Comparison of ENCODE assay signal across 9 mouse cellular contexts in genomic region chr13:49146040-49146697, GRCm38 (mm10). TPM values are rescaled to one million over a fixed set of nuclear protein-coding genes. Genes with fewer than 3 reads are reported as not detected.
DNase-seq lines count a peak whose midpoint lies in the region; ATAC-seq lines count a peak whose summit lies in the region.
"Had no signal": no experiment of that assay in that cellular context is flagged by ENCODE, and none has a peak within 500 bp of the region (broad histone marks: within the 10 kb centered on the region; RNA-seq: fewer than 3 reads in every experiment).

No protein-coding gene starts in this region.

- H3K27ac ChIP-seq in heart, embryonic 10.5 days = peak overlapping the region; percentile 85; the same call in 1 of the 2 replicates
- peak overlapping the region; percentile 93 for H3K27ac ChIP-seq in hindbrain, embryonic 12.5 days
- peak overlapping the region; percentile 87 for H3K27ac ChIP-seq in midbrain, embryonic 12.5 days (replicated peaks)

- peak overlapping the region; percentile 90 for H3K4me2 ChIP-seq in hindbrain, embryonic 12.5 days (replicated peaks)
- H3K4me2 ChIP-seq in midbrain, embryonic 12.5 days (replicated peaks) = peak overlapping the region; percentile 84

- H3K4me3 ChIP-seq in heart, embryonic 10.5 days = peak overlapping the region; percentile 79
- peak overlapping the region; percentile 92 for H3K4me3 ChIP-seq in hindbrain, embryonic 12.5 days
- peak overlapping the region; percentile 89 for H3K4me3 ChIP-seq in midbrain, embryonic 12.5 days

- H3K27me3 ChIP-seq in heart, embryonic 10.5 days (ENCODE audit: insufficient read depth, poor library complexity, severe bottlenecking) = peaks cover 87% of the 10 kb centered on the region
- H3K27me3 ChIP-seq in hindbrain, embryonic 12.5 days = peaks cover 25% of the 10 kb centered on the region
- H3K27me3 ChIP-seq in midbrain, embryonic 12.5 days = peaks cover 43% of the 10 kb centered on the region

- DNase-seq in heart, embryonic 10.5 days (ENCODE audit: low spot score) = no peak
- DNase-seq in heart, postnatal 4 days = no peak
- peak; percentile 54 for DNase-seq in brain, adult 2 months (ENCODE audit: low read depth, low spot score)
- no peak for DNase-seq in layer of hippocampus, postnatal 10 days (ENCODE audit: low spot score in 2 of 2)
- no peak for DNase-seq in gastrocnemius, postnatal 10 days
- DNase-seq in yolk sac, embryonic 10.5 days (ENCODE audit: low spot score) = no peak

- H3K36me3 ChIP-seq in heart, embryonic 10.5 days = no peaks in the 10 kb centered on the region
- peaks cover 4% of the 10 kb centered on the region; the same call in 1 of the 2 replicates for H3K36me3 ChIP-seq in hindbrain, embryonic 12.5 days
- H3K36me3 ChIP-seq in midbrain, embryonic 12.5 days = no peaks in the 10 kb centered on the region
- H3K36me3 ChIP-seq: G1E had no signal

- ATAC-seq in hindbrain, embryonic 12.5 days (ENCODE audit: low FRiP score) = peak; percentile 9; the same call in 1 of the 2 replicates
- ATAC-seq in midbrain, embryonic 12.5 days (ENCODE audit: low FRiP score, low read depth) = no peak

- WGBS in heart, embryonic 10.5 days = 19% methylated on average over 17 of the region's 17 CpGs
- 28% methylated on average over 17 of the region's 17 CpGs for WGBS in hindbrain, embryonic 12.5 days
- WGBS in midbrain, embryonic 12.5 days = 21% methylated on average over 17 of the region's 17 CpGs

- peaks cover 46% of the 10 kb centered on the region for H3K4me1 ChIP-seq in heart, embryonic 10.5 days
- H3K4me1 ChIP-seq in hindbrain, embryonic 12.5 days = peaks cover 39% of the 10 kb centered on the region
- peaks cover 45% of the 10 kb centered on the region for H3K4me1 ChIP-seq in midbrain, embryonic 12.5 days

- peak overlapping the region; percentile 96 for H3K9ac ChIP-seq in hindbrain, embryonic 12.5 days
- H3K9ac ChIP-seq in midbrain, embryonic 12.5 days (replicated peaks) = peak overlapping the region; percentile 94

- no peaks in the 10 kb centered on the region for H3K9me3 ChIP-seq in heart, embryonic 10.5 days
- no peaks in the 10 kb centered on the region for H3K9me3 ChIP-seq in hindbrain, embryonic 12.5 days (replicated peaks)
- no peaks in the 10 kb centered on the region for H3K9me3 ChIP-seq in midbrain, embryonic 12.5 days

RNA-seq across cellular contexts. Expression of gene Wnk2, which starts 1.6 kb away (rescaled TPM):
- 0.89 TPM in 2 replicates for polyA plus RNA-seq in heart, embryonic 10.5 days (2016; fragmentation: Nextera tagmentation; extraction: Ambion mirVana)
- 10 to 100 TPM; 22.3 to 25.0 TPM for total RNA-seq in heart, postnatal 4 days (2021)
- 16.0 and 16.2 TPM in 2 replicates for polyA plus RNA-seq in hindbrain, embryonic 12.5 days (2016; fragmentation: Nextera tagmentation; extraction: Ambion mirVana)
- polyA plus RNA-seq in midbrain, embryonic 12.5 days (2016; fragmentation: Nextera tagmentation; extraction: Ambion mirVana) = 12.0 and 15.0 TPM in 2 replicates
- total RNA-seq in layer of hippocampus, postnatal 10 days (2021) = 10 to 100 TPM; 88.6 to 98.8 TPM
- 10 to 100 TPM; 55.7 to 60.7 TPM for total RNA-seq in gastrocnemius, postnatal 10 days (2021)
- polyA plus RNA-seq: G1E had no signal

RNA-seq across cellular contexts. Expression of gene Ninj1, which starts 41.1 kb away (rescaled TPM):
- 51.3 and 55.3 TPM in 2 replicates for polyA plus RNA-seq in heart, embryonic 10.5 days (2016; fragmentation: Nextera tagmentation; extraction: Ambion mirVana)
- 10 to 100 TPM; 51.3 to 53.5 TPM for total RNA-seq in heart, postnatal 4 days (2021)
- polyA plus RNA-seq in hindbrain, embryonic 12.5 days (2016; fragmentation: Nextera tagmentation; extraction: Ambion mirVana) = 26.5 and 28.1 TPM in 2 replicates
- 15.9 and 16.7 TPM in 2 replicates for polyA plus RNA-seq in midbrain, embryonic 12.5 days (2016; fragmentation: Nextera tagmentation; extraction: Ambion mirVana)
- 10 to 100 TPM; 23.3 to 24.5 TPM for total RNA-seq in layer of hippocampus, postnatal 10 days (2021)
- total RNA-seq in gastrocnemius, postnatal 10 days (2021) = 10 to 100 TPM; 15.0 to 16.2 TPM
